Mouse (Mus musculus): ENCODE measurements at regions not wholly inside any gene's neighbourhood (a gene's known extent, or its start where the extent isn't known, plus 50 kb on each side); places are given as distances from the start of the nearest gene placed in this dataset.

DNA sequence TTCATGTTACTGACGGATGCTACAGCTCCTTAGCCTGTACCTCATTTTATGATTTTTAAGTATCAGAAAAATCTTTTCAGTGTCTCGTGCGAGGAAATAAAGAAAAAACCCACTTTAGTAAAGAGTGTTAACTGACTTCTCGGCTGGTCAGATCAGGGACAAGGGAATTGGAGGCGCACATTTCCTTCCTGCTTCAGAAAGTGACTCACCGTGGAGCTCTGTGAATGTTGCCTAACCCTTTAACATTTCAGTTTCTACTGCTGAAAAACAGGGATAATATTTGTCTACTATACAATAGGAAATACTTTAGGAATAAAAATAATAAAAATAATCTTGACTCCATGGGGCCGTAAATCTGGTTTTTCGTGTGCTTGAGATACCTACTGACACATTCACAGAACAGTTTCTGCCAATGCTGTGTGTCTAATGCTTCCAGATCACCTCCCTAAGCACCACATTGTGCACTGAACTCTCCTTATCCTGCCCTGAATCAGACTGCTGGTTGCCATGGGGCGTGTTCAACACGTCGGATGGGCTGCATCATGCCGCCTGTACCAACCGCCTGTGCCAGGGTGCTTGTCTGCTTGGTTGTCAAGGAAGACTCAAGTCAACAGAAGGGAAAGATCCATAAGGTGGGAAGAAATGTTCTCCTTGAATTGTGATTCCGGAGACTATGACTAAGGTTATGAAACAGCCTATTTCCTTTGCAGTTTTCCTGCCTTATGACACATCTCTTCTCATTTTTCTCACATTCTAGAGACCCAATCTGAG, 246.3 kb downstream of the Ikzf2 start:
- H3K9ac ChIP-seq, result no peak overlapping the region
- H3K4me3 ChIP-seq (replicated peaks), result no peak overlapping the region
- H3K4me2 ChIP-seq, result no peak overlapping the region
- no peaks in the 10 kb centered on the region for H3K4me1 ChIP-seq
- H3K36me3 ChIP-seq, result no peaks in the 10 kb centered on the region
- H3K27ac ChIP-seq, result no peak overlapping the region
- 85% methylated on average over 14 of the region's 14 CpGs for WGBS
- H3K9me3 ChIP-seq (replicated peaks), result no peaks in the 10 kb centered on the region
- no peak for ATAC-seq (replicated peaks; ENCODE audit: low FRiP score)
- H3K27me3 ChIP-seq, result no peaks in the 10 kb centered on the region

- Histone ChIP-seq H3K4me1 (no peaks in the 10 kb centered on the region), H3K4me3 (replicated peaks) (no peak overlapping the region), H3K36me3 (no peaks in the 10 kb centered on the region), H3K27ac (no peak overlapping the region), H3K27me3 (no peaks in the 10 kb centered on the region), H3K9ac (no peak overlapping the region), H3K4me2 (no peak overlapping the region), H3K9me3 (replicated peaks) (no peaks in the 10 kb centered on the region)
- WGBS, result 90% methylated on average over 8 of the region's 8 CpGs
- no peak for ATAC-seq (replicated peaks; ENCODE audit: low FRiP score)
Observed at GRCm38 (mm10) chr1:69437042-69437441, 250.0 kb downstream of the Ikzf2 start.

DNA sequence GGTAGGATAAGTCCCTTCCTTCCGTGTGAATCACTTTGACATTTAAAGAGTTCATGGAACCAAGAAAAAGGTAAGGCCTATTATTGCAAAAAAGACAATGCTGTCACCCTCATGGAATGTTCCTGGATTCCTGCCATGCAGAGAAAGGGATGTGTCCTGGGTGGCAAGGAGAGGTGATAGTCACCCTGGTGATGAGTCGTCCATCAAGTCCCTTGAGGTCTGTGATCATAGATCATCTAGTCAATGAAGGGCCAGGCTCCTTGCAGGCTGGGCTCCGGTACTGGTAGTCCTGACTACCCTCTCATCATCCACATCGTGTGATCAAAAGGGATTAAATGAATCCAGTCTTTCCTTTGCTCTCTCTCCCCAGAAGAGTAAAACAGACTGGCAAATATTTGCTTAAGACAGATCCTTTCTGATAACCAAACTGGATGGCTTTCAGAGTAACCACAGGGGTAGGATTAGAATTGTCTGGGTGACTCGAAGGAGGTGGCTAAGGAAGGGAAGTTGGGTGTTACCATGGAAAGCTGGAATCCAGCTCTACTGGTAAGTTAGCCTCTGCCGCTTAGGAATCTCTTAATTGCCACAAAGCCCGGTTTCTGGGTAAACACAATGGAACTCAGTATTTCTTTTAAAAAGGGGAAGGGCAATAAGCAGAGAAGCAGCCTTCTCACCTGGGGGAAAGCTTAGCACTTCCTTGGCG, 253.2 kb downstream of the Ikzf2 start:
- Histone ChIP-seq H3K36me3 (no peaks in the 10 kb centered on the region), H3K4me3 (replicated peaks) (no peak overlapping the region), H3K27ac (no peak overlapping the region), H3K9ac (no peak overlapping the region), H3K27me3 (no peaks in the 10 kb centered on the region), H3K4me2 (no peak overlapping the region), H3K9me3 (replicated peaks) (no peaks in the 10 kb centered on the region), H3K4me1 (no peaks in the 10 kb centered on the region)
- no peak for ATAC-seq (replicated peaks; ENCODE audit: low FRiP score)
- WGBS, result 62% methylated on average over 8 of the region's 8 CpGs

- no peak for ATAC-seq (replicated peaks; ENCODE audit: low FRiP score)
- 54% methylated on average over 8 of the region's 8 CpGs for WGBS
- Histone ChIP-seq H3K36me3 (no peaks in the 10 kb centered on the region), H3K4me2 (no peak overlapping the region), H3K4me1 (no peaks in the 10 kb centered on the region), H3K27me3 (no peaks in the 10 kb centered on the region), H3K4me3 (replicated peaks) (no peak overlapping the region), H3K27ac (no peak overlapping the region), H3K9ac (no peak overlapping the region), H3K9me3 (replicated peaks) (no peaks in the 10 kb centered on the region)
Observed at GRCm38 (mm10) chr1:69430683-69431407, 256.2 kb downstream of the Ikzf2 start.

- no peak overlapping the region for H3K27ac ChIP-seq
- H3K27me3 ChIP-seq, result no peaks in the 10 kb centered on the region
- H3K4me3 ChIP-seq (replicated peaks), result no peak overlapping the region
- no peak for ATAC-seq (replicated peaks; ENCODE audit: low FRiP score)
- H3K4me1 ChIP-seq, result no peaks in the 10 kb centered on the region
- H3K36me3 ChIP-seq, result no peaks in the 10 kb centered on the region
- no peak overlapping the region for H3K9ac ChIP-seq
- 77% methylated on average over 5 of the region's 5 CpGs for WGBS
- H3K9me3 ChIP-seq (replicated peaks), result no peaks in the 10 kb centered on the region
- no peak overlapping the region for H3K4me2 ChIP-seq
Observed at GRCm38 (mm10) chr1:69429632-69430031, 257.4 kb downstream of the Ikzf2 start.

- WGBS, result 85% methylated on average over 2 of the region's 2 CpGs
- H3K27ac ChIP-seq, result no peak overlapping the region
- H3K27me3 ChIP-seq, result no peaks in the 10 kb centered on the region
- H3K9me3 ChIP-seq (replicated peaks), result peaks cover 8% of the 10 kb centered on the region
- no peaks in the 10 kb centered on the region for H3K4me1 ChIP-seq
- no peaks in the 10 kb centered on the region for H3K36me3 ChIP-seq
- H3K4me2 ChIP-seq, result no peak overlapping the region
- no peak overlapping the region for H3K9ac ChIP-seq
- ATAC-seq (replicated peaks; ENCODE audit: low FRiP score), result no peak
- H3K4me3 ChIP-seq (replicated peaks), result no peak overlapping the region
Observed at GRCm38 (mm10) chr1:69397676-69398075, 289.4 kb downstream of the Ikzf2 start.

- no peak overlapping the region for H3K4me2 ChIP-seq
- H3K27me3 ChIP-seq, result no peaks in the 10 kb centered on the region
- 83% methylated on average over 1 of the region's 1 CpGs for WGBS
- H3K27ac ChIP-seq, result no peak overlapping the region
- no peaks in the 10 kb centered on the region for H3K36me3 ChIP-seq
- H3K9ac ChIP-seq, result no peak overlapping the region
- ATAC-seq (replicated peaks; ENCODE audit: low FRiP score), result no peak
- H3K4me3 ChIP-seq (replicated peaks), result no peak overlapping the region
- H3K4me1 ChIP-seq, result no peaks in the 10 kb centered on the region
- H3K9me3 ChIP-seq (replicated peaks), result peaks cover under 1% of the 10 kb centered on the region; the same call in 1 of the 2 replicates
Observed at GRCm38 (mm10) chr1:69382374-69382773, 274.5 kb upstream of the Erbb4 start.

DNA sequence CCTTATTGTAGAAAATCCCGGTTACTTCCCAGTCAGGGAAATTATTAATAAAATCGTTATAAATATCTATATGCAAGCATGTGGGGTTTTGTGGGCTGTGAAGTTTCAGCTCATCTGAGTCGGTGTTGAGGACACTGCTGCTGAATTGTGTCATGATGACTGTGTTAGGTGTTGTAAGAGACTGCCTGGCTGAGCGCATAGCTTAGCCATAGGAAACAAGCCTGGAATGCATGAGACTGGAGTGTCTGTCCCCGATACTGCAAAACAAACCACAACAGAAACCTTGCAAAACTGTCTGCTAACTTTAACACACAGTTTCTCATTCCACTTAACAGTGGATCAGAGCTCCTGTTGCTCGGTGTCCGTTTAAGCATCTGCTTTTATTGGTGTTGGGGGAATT, 271.9 kb upstream of the Erbb4 start:
- H3K9ac ChIP-seq, result no peak overlapping the region
- no peaks in the 10 kb centered on the region for H3K4me1 ChIP-seq
- no peak overlapping the region for H3K27ac ChIP-seq
- no peaks in the 10 kb centered on the region for H3K36me3 ChIP-seq
- 85% methylated on average over 7 of the region's 7 CpGs for WGBS
- H3K4me2 ChIP-seq, result no peak overlapping the region
- no peak for ATAC-seq (replicated peaks; ENCODE audit: low FRiP score)
- H3K27me3 ChIP-seq, result no peaks in the 10 kb centered on the region
- peaks cover 7% of the 10 kb centered on the region; the same call in 1 of the 2 replicates for H3K9me3 ChIP-seq (replicated peaks)
- H3K4me3 ChIP-seq (replicated peaks), result no peak overlapping the region

DNA sequence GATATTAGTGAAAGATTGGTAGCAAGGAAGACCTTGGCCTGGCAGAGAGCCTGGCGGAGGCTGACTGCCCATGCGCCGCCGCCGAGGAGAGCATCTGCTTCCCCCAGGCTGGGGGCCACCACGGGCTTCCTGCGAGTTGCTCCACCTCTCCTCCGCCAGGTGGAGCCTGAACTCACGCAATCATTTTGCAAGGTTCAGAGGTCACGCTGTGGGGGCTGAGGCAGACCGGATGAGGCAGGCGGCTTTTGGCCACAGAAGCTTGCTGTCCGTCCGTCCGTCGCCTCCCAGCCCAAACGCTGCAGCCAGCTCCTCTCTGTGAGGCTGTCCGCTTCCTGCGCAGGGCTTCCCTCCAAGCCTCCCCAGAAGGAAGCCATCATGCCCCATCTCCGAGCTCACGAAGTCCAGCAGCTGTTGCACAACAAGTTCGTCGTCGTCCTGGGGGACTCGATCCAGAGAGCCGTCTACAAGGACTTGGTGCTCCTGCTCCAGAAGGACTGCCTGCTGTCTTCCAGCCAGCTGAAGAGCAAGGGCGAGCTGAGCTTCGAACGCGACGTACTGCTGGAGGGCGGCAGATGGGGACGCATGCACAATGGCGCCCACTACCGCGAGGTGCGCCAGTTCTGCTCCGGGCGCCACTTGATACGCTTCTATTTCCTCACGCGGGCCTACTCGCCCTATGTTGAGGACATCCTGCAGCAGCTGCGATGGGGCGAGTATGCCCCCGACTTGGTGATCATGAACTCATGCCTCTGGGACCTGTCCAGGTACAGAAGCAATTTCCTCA, 269.3 kb upstream of the Erbb4 start:
- Histone ChIP-seq H3K9me3 (replicated peaks) (peaks cover 7% of the 10 kb centered on the region; the same call in 1 of the 2 replicates), H3K27ac (no peak overlapping the region), H3K9ac (no peak overlapping the region), H3K4me2 (no peak overlapping the region), H3K27me3 (no peaks in the 10 kb centered on the region), H3K36me3 (no peaks in the 10 kb centered on the region), H3K4me3 (replicated peaks) (no peak overlapping the region), H3K4me1 (no peaks in the 10 kb centered on the region)
- ATAC-seq (replicated peaks; ENCODE audit: low FRiP score), result no peak
- 96% methylated on average over 46 of the region's 46 CpGs for WGBS

GRCm38 (mm10) chr1:69375246-69375645, 267.4 kb upstream of the Erbb4 start:
- no peaks in the 10 kb centered on the region for H3K36me3 ChIP-seq
- no peak overlapping the region for H3K9ac ChIP-seq
- no peak for ATAC-seq (replicated peaks; ENCODE audit: low FRiP score)
- WGBS, result 69% methylated on average over 1 of the region's 1 CpGs
- H3K27me3 ChIP-seq, result no peaks in the 10 kb centered on the region
- H3K4me1 ChIP-seq, result no peaks in the 10 kb centered on the region
- no peak overlapping the region for H3K27ac ChIP-seq
- no peak overlapping the region for H3K4me3 ChIP-seq (replicated peaks)
- no peak overlapping the region for H3K4me2 ChIP-seq
- peaks cover 7% of the 10 kb centered on the region; the same call in 1 of the 2 replicates for H3K9me3 ChIP-seq (replicated peaks)

DNA sequence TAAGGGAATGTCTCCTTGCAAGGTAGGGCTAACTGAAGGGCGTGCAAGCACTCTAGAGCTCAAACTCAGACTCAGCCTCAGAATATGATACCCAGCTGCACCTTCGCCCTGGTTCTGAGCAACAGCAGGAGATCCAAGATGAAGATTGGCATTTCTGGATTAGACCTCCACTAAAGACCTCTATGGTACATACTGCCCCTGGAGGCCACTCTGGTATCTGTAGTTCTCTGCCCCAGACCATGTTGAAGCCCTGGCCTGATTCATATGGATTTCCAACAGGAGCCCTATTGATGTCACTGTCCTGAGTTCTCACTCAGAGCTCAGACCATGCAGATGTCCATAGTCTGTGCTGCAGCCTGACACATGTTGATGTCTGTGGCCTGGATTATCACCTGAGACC, 262.2 kb upstream of the Erbb4 start:
- ATAC-seq (replicated peaks; ENCODE audit: low FRiP score), result no peak
- WGBS, result 91% methylated on average over 2 of the region's 2 CpGs
- H3K9me3 ChIP-seq (replicated peaks), result no peaks in the 10 kb centered on the region

More for the DNA sequence above, 262.2 kb upstream of the Erbb4 start:
- Histone ChIP-seq H3K9ac (no peak overlapping the region), H3K4me2 (no peak overlapping the region), H3K4me1 (no peaks in the 10 kb centered on the region), H3K27me3 (no peaks in the 10 kb centered on the region), H3K4me3 (replicated peaks) (no peak overlapping the region), H3K36me3 (no peaks in the 10 kb centered on the region), H3K27ac (no peak overlapping the region)
